Comparison of ENCODE assay signal across 18 mouse cellular contexts in genomic region chr4:134523447-134523846, GRCm38 (mm10). TPM values are rescaled to one million over a fixed set of nuclear protein-coding genes. Genes with fewer than 3 reads are reported as not detected.
"Had no signal": no experiment of that assay in that cellular context is flagged by ENCODE, and none has a peak within 500 bp of the region (broad histone marks: within the 10 kb centered on the region; RNA-seq: fewer than 3 reads in every experiment).

No protein-coding gene starts in this region.

- H3K9me3 ChIP-seq: lung, embryonic 15.5 days; megakaryocyte, embryonic 14.5 days; midbrain, embryonic 13.5 days; midbrain, embryonic 15.5 days; neural tube, embryonic 12.5 days had no signal

- H3K4me2 ChIP-seq: lung, embryonic 15.5 days; midbrain, embryonic 11.5 days; midbrain, embryonic 13.5 days; midbrain, embryonic 15.5 days; neural tube, embryonic 12.5 days had no signal

- H3K27me3 ChIP-seq: lung, embryonic 15.5 days; megakaryocyte, embryonic 14.5 days; midbrain, embryonic 13.5 days; midbrain, embryonic 15.5 days; neural tube, embryonic 12.5 days had no signal

- DNase-seq: liver, postnatal 0 days; lung, adult 2 months; lung, postnatal 14 days; lung, postnatal 36 days; right cerebral cortex, postnatal 14 days; thymus, adult 2 months; thymus, postnatal 25 days; thymus, postnatal 4 days had no signal

- H3K4me1 ChIP-seq: lung, embryonic 15.5 days; midbrain, embryonic 13.5 days; midbrain, embryonic 15.5 days; neural tube, embryonic 12.5 days had no signal

- H3K9ac ChIP-seq: liver, postnatal 0 days; lung, embryonic 15.5 days; midbrain, embryonic 13.5 days; midbrain, embryonic 15.5 days; neural tube, embryonic 12.5 days had no signal

- H3K4me3 ChIP-seq: lung, embryonic 15.5 days; megakaryocyte, embryonic 14.5 days; midbrain, embryonic 13.5 days; midbrain, embryonic 15.5 days; neural tube, embryonic 12.5 days had no signal

- H3K27ac ChIP-seq: lung, embryonic 15.5 days; macrophage; midbrain, embryonic 13.5 days; midbrain, embryonic 15.5 days; neural tube, embryonic 12.5 days had no signal

- ATAC-seq: liver, postnatal 0 days; lung, postnatal 0 days; midbrain, embryonic 13.5 days; midbrain, embryonic 15.5 days had no signal

RNA-seq across cellular contexts. Expression of gene Aunip, which starts 12.6 kb away (rescaled TPM):
- total RNA-seq: monocyte, adult 5-6 weeks; neutrophil, adult 5-6 weeks had no signal
- polyA plus RNA-seq: lung, adult 2 months had no signal
